Mouse (Mus musculus) cerebellum, adult 8-10 months (tissue): ENCODE results near the gene Vmo1.
"Not testable (repeated sequence)": the region's sequence is repeated elsewhere in the genome, so short reads cannot be mapped to it uniquely, and the experiment has no call there.

ENCODE experiments used
- DNase-seq: peaks from one replicate; pipeline ENCODE4 v3.0.0; 2022

Vmo1 gene

GRCm38 (mm10) chr11:70518923-70519322 is 4.5 kb upstream of the Vmo1 start, which contains the start of gene Gltpd2:
TSS of gene Gltpd2 (plus strand) at chr11:70519196.
- no peak for DNase-seq

DNA sequence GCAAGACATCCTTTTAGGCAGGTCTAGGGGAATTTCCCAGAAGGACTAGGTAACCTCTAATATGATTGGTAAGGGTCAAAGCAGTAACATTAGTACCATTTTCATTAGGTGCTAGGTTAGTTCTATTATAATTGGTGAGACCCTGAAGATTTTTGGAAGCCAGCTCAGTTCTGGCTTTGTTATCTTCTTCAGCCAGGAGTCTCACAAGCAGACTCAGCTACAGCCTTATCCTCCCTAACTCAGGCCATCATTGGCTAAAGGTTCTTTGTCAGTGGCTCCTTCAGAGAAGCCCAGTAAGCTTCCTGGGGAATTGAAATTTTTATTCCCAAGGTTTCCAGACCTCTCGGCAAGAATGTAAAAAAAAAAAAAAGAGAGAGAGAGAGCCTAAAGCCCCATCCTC is 4.0 kb upstream of the Vmo1 start:
- DNase-seq, result no peak

GRCm38 (mm10) chr11:70516352-70516751 is 1.9 kb upstream of the Vmo1 start:
- DNase-seq, result peak; percentile 40

- no peak for DNase-seq
Observed at GRCm38 (mm10) chr11:70513520-70513919, 896 bp downstream of the Vmo1 start.

GRCm38 (mm10) chr11:70512709-70513342 is 1.6 kb downstream of the Vmo1 start:
- no peak for DNase-seq

- DNase-seq, result no peak
Observed at GRCm38 (mm10) chr11:70511825-70512224, 2.6 kb downstream of the Vmo1 start.

GRCm38 (mm10) chr11:70511242-70511641 is 3.2 kb downstream of the Vmo1 start:
- DNase-seq, result no peak

DNA sequence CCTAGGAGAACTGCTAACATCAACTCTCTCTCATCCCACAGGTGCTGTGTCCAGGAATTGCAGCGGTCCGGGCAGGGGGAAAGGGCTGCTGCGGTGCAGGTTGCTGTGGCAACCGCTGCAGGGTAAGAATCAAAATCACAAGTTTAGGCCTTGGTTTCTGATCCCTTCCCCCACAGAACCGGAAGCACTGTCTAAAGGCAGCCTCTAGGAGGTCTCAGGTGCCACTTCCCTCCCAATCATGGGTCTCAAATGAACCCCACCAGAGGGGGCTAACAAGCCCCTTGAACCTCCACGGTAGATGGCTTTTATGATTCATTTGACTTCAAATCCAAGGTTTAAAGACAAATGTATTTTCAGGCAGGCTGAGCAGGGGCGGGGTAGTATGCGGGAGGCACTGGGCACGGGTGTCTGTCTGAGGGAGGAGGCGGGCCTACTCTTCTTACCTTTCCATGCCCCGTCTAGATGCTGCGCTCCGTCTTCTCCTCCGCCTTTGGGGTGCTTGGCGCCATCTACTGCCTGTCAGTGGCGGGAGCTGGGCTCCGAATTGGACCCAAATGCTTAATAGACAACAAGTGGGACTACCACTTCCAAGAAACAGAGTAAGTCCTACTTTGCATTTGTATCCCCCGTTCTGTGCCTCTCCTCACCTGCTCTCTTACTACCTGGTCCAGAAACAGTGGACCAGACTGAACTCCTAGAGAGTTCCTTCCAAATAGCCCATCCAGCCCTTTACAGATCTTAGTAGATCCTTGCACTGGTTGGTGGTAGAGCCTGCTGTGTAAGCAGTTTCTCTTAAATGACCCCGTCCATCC is 4.5 kb downstream of the Vmo1 start:
- peak; percentile 38 for DNase-seq

- DNase-seq, result no peak
Observed at GRCm38 (mm10) chr11:70506962-70507515, 7.4 kb downstream of the Vmo1 start.

DNA sequence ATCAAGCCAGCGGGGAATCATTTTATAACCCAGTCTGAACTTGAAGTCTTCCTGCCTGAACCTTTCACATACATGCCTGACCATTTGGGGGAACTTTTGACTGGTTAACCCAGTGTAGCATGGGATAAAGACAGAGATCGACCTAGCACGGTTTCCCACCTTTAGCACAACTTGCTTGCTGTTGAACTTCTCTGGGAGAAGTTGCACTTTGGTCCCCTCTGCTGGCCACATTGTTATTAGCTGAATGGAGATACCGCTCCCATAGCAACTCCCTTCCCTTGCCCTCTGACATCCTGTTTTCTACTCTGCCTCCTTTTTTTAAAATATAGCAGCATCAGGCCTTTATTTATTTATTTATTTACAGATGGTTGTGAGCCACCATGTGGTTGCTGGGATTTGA is 8.0 kb downstream of the Vmo1 start:
- DNase-seq, result peak; percentile 11

DNA sequence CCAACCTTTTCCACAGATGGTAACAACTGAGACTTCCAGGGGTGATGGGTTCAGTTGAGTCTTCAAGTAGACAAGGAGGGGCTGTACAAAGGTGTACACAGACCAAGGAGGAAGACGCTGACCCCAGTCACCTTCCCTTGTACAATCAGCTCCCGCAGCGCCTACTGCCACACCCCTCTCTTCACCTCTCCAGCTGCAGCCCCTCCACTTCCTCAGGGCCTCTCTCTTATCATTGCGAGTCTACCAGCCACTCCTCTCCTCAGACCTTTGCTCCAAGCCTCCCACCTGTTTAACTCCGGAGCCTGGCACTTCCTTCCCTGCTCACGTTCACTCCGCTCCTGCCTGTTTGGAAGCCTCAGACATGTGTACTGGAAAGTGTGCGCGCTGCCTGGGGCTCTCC is 9.4 kb downstream of the Vmo1 start, which contains the start of gene Tm4sf5:
Gene Tm4sf5 (plus strand): TSS at position 275 of the 400 bp plus-strand sequence.
- DNase-seq, result no peak

GRCm38 (mm10) chr11:70502018-70502417 is 12.4 kb downstream of the Vmo1 start:
- DNase-seq, result no peak

DNA sequence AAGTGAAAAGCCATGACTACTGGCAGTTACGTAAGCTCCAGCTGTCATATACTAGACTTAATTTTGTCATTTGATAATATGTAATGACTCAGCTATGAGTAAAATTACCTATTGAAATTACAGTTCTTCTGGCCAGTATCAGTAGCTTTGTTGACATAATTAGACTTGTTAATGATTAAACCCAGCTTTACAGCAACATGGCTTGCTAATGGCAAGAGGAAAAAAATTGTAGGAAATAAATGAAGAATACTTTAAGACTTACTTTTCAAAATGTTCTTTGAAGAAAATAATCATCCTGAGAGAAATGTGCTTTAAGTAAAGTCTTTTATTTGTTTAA is 14.0 kb downstream of the Vmo1 start:
- no peak for DNase-seq

DNA sequence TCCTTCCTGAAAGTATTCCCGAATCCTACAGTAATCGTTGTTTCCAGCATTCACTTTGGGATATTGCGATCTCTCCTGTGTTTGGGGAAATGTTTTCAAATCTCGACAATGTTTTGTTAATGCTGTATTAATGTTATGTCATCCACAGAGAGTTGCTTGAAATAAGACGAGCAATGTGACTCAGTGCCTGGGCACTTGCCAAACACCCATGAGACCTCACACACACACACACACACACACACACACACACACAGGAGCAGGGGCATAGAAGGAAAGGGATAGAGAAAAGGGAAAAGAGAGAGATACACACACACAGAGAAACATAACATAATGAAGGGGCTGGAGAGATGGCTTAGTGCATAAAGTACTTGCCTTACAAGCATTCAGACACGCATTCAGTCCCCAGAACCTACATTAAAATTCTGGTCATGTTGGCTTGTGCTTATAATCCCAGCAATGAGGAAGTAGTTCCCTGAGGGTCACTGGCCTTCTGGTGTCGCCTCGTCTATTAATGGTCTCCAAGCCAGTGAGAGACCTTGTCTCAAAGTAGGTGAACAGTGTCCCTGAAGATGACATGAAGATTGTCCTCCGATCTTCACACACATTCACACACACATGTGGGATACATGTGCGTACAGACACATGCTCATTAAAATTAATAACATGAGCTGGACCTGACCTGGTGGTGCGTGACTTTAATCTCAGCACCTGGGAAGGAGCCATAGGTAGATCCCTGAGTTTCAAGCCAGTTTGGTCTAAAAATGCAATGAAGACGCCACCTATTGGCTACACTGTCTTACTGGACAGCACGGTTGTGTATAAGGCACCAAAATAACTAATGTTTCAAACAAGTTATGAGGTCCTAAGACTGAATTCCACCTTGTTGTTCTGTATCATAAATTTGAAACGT is 14.6 kb downstream of the Vmo1 start:
- DNase-seq, result no peak

GRCm38 (mm10) chr11:70489684-70490083 is 24.7 kb downstream of the Vmo1 start:
- no peak for DNase-seq

DNA sequence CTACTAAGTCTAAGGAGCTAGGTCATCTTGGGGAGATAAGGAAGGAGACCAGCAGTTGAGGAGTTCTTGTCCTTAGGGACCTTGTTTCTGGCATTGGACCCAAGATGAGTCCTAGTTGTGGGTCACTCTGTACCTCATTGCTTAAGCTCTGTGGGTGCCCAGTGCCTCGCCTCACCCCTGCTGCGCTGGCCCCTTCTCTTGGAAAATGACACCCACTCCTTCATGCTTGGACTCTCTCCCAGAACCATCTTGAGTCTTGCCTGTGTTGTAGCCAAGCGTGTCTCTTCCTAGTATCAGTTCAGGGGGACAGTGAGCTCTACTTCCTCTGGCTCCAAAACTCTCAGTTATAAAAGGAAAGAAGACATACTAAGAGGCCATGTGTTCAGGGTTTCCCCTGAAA is 25.3 kb downstream of the Vmo1 start:
- DNase-seq, result no peak

DNA sequence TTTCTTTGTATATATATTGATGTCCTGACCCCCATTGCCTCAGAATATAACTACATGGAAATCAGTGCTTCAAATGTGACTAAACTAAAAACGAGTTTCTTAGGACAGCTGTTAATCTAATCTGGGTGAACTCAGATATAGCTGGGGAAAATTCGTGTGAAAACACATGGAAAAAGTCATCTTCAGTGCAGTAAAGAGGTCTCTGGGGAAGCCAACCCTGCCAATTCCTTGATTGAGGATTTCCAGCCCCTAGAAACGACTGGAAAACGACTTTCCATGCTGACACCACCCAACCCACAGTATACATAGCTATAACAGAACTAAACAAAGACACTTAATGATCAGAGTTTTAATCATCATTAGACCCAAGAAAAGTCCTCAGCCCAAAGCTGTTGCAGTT is 26.6 kb downstream of the Vmo1 start:
- no peak for DNase-seq

DNA sequence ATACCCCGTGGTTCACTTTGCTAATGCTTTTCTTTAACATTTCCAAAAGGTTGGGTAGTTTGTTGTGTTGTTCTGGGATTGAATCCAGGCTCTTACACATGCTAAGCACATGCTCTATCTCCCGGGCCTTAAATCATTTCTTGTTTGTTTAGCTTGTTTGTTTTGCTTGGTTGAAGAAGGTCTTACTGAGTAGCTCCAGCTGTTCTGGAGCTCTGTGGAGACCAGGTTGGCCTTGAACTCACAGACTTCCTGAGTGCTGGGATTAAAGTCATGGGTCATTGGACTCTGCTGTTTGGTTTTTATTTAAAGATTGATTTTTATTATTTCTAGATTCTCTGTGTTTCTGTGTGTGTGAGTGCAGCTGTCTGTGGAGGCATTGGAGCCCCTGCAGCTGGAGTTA is 28.9 kb downstream of the Vmo1 start:
- no peak for DNase-seq

- no peak for DNase-seq
Observed at GRCm38 (mm10) chr11:70474872-70475534, 39.4 kb downstream of the Vmo1 start.

- DNase-seq, result not testable (repeated sequence)
Observed at GRCm38 (mm10) chr11:70473291-70473690, 41.1 kb downstream of the Vmo1 start.

DNA sequence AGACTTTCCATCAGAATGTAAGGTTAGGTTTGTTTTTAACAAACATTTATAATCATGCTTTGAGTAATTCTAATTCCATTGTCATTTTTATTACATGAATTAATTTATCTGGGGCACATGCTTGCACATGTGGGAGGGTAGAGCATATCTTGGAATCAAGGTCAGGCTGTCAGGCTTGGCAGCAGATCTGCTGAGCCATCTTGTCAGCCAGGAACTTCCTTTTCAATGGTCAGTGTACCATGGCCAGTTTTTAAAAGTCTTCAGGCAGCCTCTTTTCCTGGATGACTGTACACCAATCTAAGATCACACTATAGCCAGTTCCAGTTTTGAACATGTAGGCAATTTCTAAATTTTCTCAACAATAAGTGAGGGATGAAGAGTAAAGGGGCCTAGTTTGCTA is 41.7 kb downstream of the Vmo1 start:
- DNase-seq, result no peak

- DNase-seq, result no peak
Observed at GRCm38 (mm10) chr11:70469764-70470163, 44.7 kb downstream of the Vmo1 start.
